ENCODE assay signal across 23 mouse cellular contexts in genomic region chr4:145320624-145321023, GRCm38 (mm10). TPM values are rescaled to one million over a fixed set of nuclear protein-coding genes. Genes with fewer than 3 reads are reported as not detected.
DNase-seq lines count a peak whose midpoint lies in the region.
"Had no signal": no experiment of that assay in that cellular context is flagged by ENCODE, and none has a peak within 500 bp of the region (broad histone marks: within the 10 kb centered on the region; RNA-seq: fewer than 3 reads in every experiment).

No protein-coding gene starts in this region.

- DNase-seq in frontal cortex, adult 2 months (ENCODE audit: extremely low spot score in 1 of 2, low spot score in 1 of 2) = peak; percentile 14 to 22
- DNase-seq in frontal cortex, postnatal 25 days (ENCODE audit: low spot score in 2 of 2) = no peak
- peak; percentile 14 to 31 for DNase-seq in left cerebral cortex, adult 18-20 months (ENCODE audit: low spot score in 2 of 2)
- no peak for DNase-seq in left cerebral cortex, postnatal 4 days
- DNase-seq in brain, adult 2 months (ENCODE audit: low read depth, low spot score) = peak; percentile 40
- DNase-seq in layer of hippocampus, adult 8-10 months (ENCODE audit: low spot score in 2 of 2) = no peak
- DNase-seq: adrenal gland, postnatal 10 days; adrenal gland, postnatal 36 days; B cell, adult 2 months; cerebellum, adult 11 months; cerebellum, adult 2 months; cerebellum, adult 9-11 months; cerebellum, postnatal 25 days; forebrain, postnatal 0 days; gastrocnemius, adult 2 months; gastrocnemius, postnatal 14 days; heart, adult 2 months; heart, postnatal 14 days; heart, postnatal 4 days had no signal

- intact Hi-C loops in left cerebral cortex, postnatal 4 days (cut with DNase I) = no loop called here

RNA-seq across cellular contexts. Expression of gene Tnfrsf8, which starts 5.7 kb away (rescaled TPM):
- polyA plus RNA-seq in frontal cortex, adult 2 months (2012; rRNA removed) = 2.7 and 3.2 TPM in 2 replicates
- 1 to 10 TPM; 1.7 to 1.9 TPM for total RNA-seq in left cerebral cortex, adult 18-20 months (2021)
- 1 to 10 TPM in 1 of 2 experiments, under 1 TPM in 1; 0.38 to 1.3 TPM for total RNA-seq in left cerebral cortex, postnatal 4 days (2021)
- 1 to 10 TPM in 1 of 4 experiments, under 1 TPM in 3; 0.61 to 1.3 (median 0.74) TPM for total RNA-seq in layer of hippocampus, adult 8-10 months (2022)
- polyA plus RNA-seq: forebrain, embryonic 11.5 days; G1E; heart, embryonic 10.5 days; intestine, embryonic 16.5 days had no signal

Comparison
In these comparisons a context has a peak if more than half of its experiments do, and no peak if none do; other contexts are left out.
1. DNase-seq: peak in frontal cortex, adult 2 months (2 of 2), left cerebral cortex, adult 18-20 months (2 of 2) and brain, adult 2 months (single experiment); none in frontal cortex, postnatal 25 days (0 of 2), left cerebral cortex, postnatal 4 days (single experiment) and layer of hippocampus, adult 8-10 months (0 of 2).